Mouse (Mus musculus) lung, adult 18-20 months (tissue): Measurements from ENCODE around the gene Dnttip2.
"Not testable (repeated sequence)": the region's sequence is repeated elsewhere in the genome, so short reads cannot be mapped to it uniquely, and the experiment has no call there.

Experiments
- DNase-seq, 2 experiments: peaks; one replicate each; pipeline ENCODE4 v3.0.0; 2022; ENCODE audit warnings: mixed read lengths in 2 of 2

Gene Dnttip2

DNA sequence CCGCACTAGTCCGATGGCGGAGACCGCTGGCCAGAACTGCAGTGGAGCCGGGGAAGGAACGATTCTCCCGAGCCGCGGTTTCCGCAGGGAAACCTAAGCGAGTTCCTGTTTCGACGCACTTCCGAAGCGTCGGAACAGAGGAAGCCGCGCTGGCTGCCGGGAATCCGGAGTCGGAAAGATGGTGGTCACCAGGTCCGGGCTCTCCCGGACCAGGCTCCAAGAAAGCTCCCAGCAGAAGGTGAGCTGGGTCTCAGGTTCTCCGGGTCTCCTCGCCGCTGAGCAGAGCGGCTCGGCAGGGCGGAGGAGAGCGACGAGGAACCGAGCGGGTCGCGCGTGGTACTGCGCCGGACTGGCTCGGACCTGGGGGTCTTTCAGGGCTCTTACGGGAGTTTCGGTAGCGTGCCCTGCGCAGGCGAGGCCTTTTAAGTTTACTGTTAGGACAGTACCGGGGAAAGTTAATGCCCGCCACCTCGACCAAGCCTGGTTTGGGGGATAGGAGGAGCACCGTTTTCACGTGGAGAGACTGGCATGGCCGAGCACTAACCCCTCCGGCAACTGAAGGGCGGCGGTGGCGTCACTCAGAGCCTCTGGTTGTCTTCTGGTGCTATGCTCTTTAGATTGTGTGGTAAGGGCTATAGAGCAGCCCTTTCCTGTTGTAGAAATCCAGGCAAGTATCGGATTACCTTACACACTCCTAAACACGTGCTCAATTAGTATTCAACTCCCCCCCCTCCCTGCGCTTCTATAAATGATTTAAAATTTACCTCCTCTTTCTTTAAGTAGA, at the start of gene Dnttip2:
Gene Dnttip2, plus strand, starts transcription at position 148 of the 784 bp plus-strand sequence.
- peak; percentile 93 to 95 for DNase-seq

DNA sequence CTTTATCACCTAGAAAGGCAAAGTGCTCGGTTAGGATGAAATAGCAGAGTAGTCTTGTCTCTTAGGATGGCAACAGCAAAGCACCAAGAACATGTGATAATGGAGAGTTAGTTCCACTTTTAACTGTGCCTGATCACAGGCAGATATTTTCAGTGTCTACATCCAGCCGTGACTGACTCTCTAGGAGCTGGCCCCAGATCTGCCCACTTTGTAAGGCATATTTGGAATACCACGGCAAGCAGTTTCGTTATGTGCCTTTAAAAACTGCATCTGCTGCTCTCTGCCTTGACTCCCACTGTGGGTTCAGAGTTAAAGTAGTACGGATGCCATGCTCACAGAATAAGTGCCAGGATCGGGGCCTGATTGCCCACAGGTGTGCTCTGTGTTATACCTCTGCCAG, 47.2 kb upstream of the Dnttip2 start:
- DNase-seq, result not testable (repeated sequence)

DNA sequence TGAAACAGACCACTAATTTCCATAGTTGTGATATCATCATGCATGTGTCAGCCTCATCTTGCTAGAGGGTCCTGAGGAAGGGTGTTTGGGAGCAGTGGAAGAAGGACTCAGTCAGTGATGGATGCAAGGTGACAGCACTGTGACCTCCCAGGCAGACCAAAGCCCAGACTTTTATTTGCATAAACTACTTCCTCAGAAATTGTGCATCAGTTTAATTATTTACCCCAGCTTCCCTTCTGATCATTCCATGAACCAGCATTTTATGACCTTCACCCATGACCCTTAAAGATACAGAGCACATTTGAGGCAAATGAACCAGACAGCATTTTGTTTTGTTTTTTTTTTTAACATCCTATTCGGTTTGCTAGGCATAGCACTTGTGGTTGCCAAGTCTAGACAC, 38.4 kb upstream of the Dnttip2 start:
- no peak for DNase-seq

DNA sequence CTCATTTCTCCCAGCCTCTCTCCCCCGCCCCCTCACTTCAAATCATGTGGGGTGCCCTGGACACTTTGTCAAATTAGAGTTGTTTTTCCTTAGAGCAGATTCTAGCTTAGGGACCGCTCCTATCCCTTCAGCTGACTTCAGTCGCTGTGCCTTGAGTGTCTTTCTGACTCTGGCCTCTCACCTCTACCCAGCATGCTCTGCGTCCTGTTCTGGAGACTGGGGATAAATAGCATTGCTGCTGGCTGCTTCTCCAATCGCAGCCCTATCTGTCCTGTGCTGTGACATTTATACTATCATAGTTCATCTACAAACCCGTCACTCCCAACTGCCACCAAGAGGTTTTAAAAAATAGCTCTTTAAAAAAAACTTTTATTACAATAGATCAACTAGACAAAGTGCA, 31.3 kb upstream of the Dnttip2 start:
- no peak for DNase-seq

DNA sequence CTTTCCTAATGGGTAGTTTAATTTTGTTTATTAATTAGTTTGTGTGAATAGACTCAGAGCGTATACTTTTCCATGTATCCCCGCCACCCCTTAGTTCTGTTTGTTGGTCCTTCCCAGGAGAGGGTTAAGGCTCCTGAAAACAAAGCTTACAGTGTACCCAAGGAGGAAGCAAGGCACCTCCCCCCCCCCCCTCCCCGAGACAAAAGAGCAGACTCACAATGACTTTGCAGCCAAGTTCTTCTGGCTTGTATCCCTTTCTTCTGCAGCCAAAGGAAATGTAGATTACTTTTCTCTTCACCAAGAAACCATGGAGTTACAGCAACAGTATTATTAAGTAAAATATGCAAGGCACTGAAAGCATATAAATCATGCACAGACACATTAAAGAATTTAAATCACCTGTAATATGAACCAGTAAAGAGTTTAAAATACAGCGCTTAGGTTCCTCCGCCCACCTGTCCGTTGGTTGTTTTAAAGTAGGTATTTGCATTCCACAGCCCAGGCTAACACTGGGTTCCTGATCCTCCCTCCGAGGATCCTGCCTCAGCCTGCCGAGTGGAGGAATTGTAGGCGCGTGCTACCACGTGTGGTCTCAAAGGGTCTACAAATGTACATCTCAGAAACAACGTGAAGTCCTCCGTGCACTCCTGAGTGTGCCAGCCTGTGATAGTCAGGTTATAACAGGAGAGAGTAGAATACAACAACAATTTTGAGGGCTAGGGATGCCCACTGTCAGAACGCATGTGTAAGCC, 30.6 kb upstream of the Dnttip2 start:
- no peak for DNase-seq

DNA sequence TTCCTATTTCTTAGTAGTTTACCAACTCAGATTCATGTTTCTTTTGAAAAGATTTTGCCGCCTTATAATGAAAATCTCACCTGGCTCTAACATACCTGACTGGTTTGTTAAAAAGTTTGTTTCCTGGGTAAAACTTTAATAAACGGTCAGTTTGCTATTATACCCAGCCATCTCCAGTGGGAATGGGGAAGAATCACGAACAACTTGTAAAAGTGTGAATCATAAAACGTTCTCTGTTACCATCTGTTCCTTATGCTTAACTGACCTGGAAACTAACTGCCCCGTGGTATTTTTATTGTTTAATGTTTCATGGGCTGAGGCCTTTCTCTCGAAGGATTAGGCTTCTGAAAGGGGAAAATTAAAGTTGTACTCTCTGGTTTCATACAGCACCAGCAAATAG, 29.4 kb upstream of the Dnttip2 start:
- no peak for DNase-seq

DNA sequence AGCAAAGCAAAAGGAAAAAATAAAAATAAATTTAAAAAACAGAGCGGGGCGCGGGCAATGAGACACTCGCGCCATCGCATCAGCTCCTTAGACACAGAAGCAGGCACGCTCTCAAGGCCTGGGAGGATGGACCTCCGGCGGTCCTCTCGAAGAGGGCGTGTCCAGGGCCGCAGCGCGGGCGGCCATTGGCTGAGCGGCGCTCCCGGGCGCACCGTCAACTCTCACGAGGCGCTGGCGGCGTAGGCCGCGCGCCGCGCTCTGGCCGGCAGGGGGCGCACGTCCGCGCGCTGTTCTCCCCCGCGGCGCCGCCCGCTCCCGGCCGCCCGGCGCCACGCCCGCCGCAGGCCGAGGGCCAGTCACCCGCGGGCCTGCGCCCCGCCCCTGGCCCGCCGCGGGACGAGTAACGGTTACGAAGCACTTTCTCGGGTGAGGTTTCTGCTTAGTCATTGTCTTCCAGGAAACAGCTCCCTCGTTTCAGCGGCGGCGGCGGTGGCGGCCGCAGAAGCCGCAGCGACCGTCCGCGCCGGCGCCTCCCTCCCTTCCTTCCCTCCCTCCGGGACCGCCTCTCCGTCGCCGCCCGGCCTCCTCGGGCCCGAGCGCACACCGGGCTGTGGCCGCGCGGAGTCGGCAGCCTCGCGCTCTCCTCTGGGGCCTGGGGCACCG, 28.8 kb upstream of the Dnttip2 start, which contains the start of gene Gclm:
Gene Gclm, plus strand, starts transcription at position 343 of the 663 bp plus-strand sequence.
- peak; percentile 91 to 93 for DNase-seq

DNA sequence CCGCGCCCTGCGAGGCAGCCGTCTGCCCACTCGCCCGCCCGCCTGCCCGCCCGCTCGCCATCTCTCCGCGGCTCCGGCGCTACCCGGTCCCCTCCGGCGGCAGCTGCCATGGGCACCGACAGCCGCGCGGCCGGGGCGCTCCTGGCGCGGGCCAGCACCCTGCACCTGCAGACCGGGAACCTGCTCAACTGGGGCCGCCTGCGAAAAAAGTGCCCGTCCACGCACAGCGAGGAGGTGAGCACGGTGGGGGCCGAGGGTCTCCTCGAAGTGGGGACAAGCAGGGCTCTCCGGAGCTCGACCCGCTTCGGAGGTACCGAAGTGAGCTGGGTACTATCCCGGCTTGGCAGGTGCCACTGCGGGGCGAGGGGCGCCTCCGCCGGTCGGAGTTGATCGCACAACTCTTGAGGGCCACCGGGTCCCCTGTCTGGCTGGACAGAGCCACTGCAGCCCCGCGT, 28.3 kb upstream of the Dnttip2 start:
- peak; percentile 51 to 68 for DNase-seq

DNA sequence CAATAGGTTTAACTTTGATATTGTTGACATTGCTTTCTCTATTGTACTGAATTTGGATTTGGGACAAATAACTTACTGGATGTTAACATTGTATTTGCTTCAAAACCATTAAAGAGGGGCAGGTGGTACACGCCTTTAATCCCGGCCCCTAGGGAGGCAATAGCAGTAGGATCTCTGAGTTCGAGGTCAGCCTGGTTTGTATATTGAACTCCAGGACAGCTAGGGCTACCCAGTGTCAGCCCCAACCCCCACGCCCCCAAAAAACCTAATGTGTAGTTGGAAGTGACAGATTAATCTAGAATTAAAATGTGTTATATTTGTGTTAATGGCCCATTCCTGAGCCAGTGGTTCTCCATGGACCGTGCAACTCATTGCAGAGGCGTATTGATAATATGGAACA, 27.8 kb upstream of the Dnttip2 start:
- no peak for DNase-seq

DNA sequence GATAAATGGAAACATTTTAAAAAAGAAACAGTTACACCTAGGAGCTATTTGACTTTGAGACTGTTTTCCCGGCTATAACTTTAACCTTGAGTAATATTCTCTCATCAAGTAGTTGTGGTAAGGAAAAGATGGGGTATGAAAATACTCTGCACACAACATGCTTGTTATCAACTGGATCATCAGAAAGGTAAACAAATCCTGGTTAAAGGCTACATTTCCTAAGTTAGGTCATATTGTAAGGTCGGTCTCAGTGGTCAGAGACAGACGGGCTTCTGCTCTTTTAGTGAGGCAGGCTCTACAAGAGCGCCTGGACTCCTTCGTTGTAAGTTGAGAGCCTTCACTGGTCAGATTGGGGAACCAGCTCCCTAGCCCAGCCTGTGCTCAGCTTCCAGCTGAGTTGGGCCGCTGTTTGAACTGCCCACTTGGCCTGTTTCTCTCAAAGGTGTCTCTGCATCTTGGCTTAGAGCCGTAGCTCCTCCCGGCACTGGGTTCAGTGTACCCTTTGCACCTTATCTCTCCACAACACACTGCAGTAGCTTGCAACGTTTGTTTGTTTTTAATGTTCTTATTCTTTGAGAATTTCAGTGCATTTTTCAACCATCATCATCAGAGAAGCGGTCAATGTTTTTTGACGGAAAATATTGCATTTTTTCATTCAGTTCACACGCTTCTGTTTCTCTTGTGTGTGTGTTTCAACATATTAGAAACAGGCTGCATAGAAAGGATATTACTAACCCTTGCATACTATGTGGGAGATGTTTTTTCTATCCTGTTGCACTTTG, 27.0 kb upstream of the Dnttip2 start:
- DNase-seq, result no peak

DNA sequence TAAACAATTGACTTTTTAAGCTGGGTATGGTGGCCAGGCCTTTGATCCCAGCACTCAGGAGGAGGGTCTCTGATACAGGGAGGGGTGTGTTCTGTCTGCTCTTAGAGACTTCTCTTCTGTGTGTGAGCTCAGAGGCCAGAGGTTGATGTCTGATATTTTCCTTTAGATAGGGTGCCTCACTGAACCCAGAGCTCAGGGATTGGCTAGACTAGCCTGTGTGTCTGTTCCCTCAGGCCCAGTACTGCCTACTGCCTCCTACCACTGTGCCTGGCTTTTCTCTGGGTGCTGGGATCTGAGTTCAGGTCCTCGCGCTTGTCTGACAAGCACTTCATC, 26.5 kb upstream of the Dnttip2 start:
- no peak for DNase-seq

DNA sequence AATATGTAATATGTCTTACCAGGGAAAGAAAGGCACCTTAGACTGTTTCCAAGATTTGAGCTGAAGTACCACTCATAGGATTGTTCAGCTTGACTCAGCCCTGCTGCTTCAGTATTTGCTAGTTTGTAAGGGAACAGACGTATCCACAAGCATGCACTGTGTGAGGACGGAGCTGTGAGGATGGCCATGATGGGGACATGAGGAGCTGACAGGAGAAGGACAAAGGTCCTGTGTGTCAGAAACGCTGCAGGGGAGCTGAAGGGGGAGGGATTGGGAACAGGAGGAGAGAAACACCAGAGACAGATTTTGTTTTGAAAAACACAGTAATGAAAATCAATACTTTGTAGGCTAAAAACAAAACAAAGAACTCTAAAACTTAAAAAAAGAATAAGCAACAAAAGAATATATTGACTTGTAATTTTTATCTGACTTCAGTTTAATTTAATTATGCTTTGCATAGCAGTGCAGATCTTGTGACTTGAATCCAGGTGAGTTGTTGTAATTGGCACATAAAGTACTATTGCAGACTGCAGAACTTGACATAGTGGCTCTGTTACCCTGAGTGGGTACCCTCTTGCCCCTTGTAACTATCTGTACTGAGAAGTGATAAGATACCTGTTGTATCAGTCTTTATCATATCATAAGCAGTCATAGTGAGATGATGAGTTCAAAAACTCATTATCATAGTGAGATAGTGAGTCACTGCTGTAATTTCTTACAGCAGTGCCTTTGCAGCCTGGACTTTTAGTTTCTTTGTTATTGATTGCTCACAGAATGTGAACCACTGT, 21.5 kb upstream of the Dnttip2 start:
- DNase-seq, result no peak

DNA sequence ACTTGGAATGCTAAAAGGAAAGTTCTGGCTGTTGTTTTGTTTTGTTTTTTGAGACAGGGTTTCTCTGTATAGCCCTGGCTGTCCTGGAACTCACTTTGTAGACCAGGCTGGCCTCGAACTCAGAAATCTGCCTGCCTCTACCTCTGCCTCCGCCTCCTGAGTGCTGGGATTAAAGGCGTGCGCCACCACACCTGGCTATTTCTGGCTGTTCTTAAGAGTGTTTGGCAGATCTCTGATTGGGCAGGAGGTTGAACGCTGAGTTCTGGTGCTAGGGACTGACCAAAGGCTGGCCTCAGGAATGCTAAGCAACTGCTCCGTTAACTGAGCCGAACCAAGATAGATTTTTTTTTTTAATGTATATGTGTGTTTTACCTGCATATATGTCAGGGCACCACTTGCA, 20.1 kb upstream of the Dnttip2 start:
- not testable (repeated sequence) for DNase-seq

DNA sequence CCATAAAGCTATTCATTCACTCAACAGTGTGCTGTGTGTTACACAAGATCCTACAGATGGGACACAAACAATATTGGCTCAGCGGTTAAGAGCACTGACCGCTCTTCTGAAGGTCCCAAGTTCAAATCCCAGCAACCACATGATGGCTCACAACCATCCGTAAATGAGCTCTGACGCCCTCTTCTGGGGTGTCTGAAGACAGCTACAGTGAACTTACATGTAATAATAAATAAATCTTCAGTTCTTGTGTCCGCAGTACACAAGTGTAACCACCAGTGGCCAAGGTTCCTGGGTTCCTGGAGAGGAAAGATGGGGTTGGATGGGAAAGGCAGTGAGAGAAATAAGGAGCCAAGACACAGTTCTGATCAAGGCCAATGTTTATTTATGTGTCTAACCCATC, 4.2 kb upstream of the Dnttip2 start:
- DNase-seq, result no peak

DNA sequence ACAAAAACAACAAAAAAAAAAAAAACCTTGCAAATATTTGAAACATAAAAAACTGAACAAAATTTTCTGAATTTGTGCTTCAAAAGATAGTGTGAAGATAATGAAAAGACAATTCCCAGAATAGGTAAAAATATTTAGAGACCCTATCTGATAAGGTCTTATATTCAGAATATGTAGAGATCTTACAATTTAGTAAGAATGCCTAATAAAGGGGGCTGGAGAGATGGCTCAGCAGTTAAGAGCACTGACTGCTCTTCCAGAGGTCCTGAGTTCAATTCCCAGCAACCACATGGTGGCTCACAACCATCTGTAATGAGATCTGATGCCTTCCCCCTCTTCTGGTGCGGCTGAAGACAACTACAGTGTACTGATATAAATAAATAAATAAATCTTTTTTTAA, 1.6 kb upstream of the Dnttip2 start:
- DNase-seq, result not testable (repeated sequence)

DNA sequence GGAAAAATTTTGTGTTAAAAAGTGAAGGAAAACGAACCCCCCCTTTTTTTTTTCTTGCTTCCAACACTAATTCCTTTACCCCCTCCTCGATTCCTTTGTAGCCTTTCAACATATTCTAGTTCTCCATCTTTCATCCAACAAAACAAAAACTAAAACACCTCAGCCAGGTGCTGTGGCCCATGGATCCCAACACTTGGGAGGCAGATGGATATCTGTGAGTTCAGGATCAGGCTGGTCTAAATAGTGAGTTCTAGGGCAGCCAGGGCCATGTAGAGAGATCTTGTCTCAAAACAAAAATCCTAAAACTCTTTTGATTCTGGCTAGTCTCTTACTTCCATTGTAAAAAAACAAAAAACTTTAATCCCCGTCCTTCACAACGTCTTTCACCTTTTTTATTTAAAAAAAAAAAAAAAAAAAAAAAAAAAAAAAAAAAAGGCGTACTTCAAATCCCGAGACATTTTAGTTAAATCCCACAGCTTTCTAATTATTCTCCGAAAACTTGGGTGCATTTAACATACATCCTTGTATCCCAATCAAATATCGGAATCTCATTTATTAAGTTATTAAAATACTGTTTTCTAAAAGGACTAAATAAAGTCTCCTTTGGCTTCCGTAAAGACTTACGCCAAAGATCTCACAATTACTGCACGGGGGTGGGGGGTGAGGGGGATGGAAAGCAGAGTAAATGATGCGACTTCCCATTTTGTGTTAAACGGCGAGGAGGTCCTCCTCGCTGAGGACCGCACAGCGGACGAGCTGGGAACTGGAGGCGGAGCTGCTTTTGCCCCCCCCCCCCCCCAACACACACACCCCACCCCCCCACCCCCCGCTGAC, 564 bp upstream of the Dnttip2 start:
- DNase-seq, result no peak

DNA sequence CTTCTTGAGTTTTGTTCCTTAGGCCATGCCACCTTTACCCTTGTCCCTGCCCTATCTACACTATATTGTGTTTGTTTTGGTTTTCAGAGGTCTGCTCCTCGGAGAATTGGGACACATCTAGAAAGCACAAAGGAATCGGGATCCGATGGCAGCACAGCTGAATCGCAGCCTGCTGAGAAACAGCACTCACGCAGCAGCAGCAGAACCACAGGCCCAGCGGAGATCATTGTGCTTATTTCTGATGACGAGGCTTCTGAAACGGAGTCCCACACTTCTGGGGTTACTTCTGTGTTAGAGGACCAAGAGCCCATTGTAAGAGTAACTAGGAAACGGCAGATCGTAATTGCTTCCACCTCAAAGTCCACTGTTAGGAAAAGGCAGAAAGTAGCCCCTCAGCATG, 923 bp downstream of the Dnttip2 start:
- no peak for DNase-seq

DNA sequence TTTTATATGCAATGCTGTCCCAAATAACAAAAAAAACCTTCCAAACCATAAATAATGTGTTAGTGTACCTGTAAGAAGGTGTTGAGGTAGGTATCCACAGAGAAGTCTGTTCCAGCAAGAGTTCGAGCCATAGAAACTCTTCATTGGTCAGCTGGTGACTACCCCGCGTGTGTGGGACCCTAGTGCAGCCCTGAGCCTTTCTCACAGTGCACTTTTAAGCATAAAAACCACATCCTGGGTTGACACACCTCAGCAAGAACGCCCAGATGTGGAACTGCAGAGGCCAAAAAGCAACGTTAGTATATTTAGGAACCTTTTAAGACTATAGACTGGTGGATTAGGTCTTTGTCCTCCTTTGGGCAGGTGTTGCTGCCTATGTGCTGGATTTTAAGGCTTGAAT, 13.0 kb downstream of the Dnttip2 start:
- no peak for DNase-seq

DNA sequence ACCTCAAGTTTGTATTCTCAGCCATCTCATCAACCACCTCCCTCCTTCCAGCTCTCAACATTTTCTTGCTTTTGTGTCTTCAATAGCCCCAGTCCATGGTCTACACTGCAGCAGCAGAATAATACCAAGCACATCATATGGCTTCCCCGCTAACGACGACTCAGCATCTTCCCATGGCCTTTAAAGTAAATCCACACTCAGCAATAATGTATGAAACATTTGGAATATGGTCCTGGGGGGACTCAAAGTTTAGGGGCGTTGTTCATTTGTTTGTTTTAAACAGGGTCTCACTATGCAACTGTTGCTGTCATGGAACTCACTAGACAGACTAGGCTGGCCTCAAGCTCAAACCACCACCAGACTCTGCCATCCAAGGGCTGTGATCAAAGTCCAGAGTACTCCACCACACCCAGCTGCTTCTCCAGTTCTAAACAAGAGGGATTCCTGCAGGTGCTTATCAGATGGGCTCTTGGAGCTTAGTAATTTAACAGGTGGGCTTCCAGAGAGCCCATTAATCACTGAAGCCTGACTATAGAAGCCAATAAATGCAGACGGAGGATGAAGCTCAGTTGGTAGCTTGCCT, 14.5 kb downstream of the Dnttip2 start:
- no peak for DNase-seq

DNA sequence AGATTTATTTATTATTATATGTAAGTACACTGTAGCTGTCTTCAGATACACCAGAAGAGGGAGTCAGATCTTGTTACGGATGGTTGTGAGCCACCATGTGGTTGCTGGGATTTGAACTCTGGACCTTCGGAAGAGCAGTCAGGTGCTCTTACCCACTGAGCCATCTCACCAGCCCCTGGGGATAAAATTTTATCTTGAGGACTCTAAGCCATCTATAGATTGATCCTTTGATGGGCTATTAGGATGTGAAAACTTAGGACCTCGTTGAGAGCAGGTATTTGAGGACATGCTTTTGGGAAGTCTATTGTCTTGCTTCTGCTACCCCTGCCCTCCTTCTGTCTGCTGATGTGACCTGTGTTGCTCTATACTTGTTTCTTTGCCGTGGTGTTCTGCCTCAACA, 15.2 kb downstream of the Dnttip2 start:
- DNase-seq, result not testable (repeated sequence)

DNA sequence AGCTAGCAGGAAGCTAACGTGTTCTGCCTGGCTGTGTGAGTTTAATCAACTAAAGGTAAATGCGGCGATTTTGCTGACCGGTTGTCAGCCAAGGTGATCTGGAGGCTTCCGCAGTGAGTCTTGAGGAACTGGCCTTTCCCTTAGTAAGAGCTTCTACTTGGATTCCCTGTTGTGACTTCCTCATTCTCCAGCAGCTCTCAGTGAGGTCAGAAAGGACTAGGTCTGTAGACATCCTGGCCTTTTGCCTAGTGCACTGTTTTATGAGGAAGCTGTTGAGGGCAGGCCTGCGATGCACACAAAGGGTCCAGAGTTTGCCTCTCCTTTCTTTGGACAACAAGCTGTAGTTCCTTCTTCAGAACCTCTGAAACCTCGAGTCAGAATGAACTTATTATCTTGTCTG, 16.5 kb downstream of the Dnttip2 start:
- peak; percentile 65 to 81 for DNase-seq
